Mouse (Mus musculus) left cerebral cortex, adult 2 months (tissue): ENCODE measurements around the gene Dhx8. TPM values are rescaled to one million over a fixed set of nuclear protein-coding genes. Genes with fewer than 3 reads are reported as not detected.

Experiments
- DNase-seq, 2 experiments: peaks; one replicate each; pipeline ENCODE4 v3.0.0; 2021 to 2022; ENCODE audit warnings: low spot score in 2 of 2, mixed read lengths in 1 of 2; ENCODE audit errors: extremely low spot score in 1 of 2
- H3K27ac ChIP-seq: fragments of 200-600 bp; 2 replicates; pipeline ENCODE4 v1.8.1; 2022
- H3K4me3 ChIP-seq: fragments of 200-600 bp; 2 replicates; pipeline ENCODE4 v1.8.1; 2022
- CTCF ChIP-seq: fragments of 200-600 bp; IDR thresholded peaks from 2 replicates; pipeline ENCODE4 v1.8.1; 2022; ENCODE audit warnings: antibody characterized with exemption, mild to moderate bottlenecking, moderate library complexity
- intact Hi-C: fragments of 180-260 bp; cut with DNase I; formaldehyde crosslinking; loops from one replicate; pipeline ENCODE4 v1.15.1; 2025
- long read RNA-seq, 2 experiments: library from polyadenylated mRNA; stranded (forward); transcript quantifications; one replicate each; pipeline ENCODE4 v2.0.0; 2021; ENCODE audit warnings: borderline mapping rate in 2 of 2
- total RNA-seq, 2 experiments: library from RNA; stranded (reverse); gene quantifications; 2 replicates each; pipeline ENCODE4 v1.2.3; 2021

Dhx8 gene
- 10 to 100 TPM; 36.8 to 39.3 TPM for total RNA-seq
- long read RNA-seq, experiment 1, full-length matches to known transcripts = 39 of 51 reads
- long read RNA-seq, experiment 1, partial matches to known transcripts = 7 of 51 reads
- long read RNA-seq, experiment 1, other reads (novel, unspliced or antisense) = 5 of 51 reads
- long read RNA-seq, experiment 2, full-length matches to known transcripts = 23 of 31 reads
- long read RNA-seq, experiment 2, partial matches to known transcripts = 6 of 31 reads
- long read RNA-seq, experiment 2, other reads (novel, unspliced or antisense) = 2 of 31 reads

DNA sequence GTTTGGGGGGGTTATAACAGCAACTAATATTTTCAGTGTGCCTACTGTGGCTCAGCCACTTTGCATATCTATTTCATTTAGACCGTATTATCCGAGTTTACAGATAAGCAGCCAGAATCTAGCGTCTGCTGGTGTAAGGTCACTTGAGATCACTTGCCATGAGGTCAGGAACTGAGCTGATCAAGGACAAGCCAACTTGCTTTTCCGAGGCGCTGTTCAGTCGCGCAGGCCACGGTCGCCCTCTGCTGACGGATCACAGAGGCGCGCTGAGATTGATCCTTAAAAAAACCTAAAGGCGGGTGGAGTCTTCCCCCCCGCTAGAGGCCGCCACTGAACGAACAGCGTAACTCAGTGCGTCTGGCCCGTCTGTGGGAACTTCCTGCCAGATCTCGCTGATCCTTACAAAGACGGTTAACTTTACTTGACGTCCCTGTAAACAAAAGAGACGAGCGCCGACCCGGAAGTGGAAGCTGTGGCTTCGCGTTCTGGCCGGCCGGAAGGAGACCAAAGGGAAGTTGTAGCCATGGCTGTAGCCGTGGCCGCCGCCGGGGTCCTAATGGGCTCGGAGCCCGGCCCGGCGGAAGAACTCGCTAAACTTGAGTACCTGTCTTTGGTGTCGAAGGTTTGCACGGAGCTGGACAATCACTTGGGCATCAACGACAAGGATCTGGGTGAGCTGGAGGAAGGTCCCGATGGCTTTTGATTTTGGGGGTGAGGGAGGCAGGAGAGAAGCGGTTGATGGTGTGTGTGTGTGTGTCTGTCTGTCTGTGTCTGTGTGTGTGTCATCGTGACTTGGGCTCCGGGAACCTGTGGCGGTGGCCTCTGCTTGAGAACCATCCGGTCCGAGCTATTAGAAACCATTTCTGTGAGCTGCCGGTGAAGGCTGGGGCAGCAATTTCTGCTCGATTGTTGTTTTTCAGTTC, at the start of gene Dhx8:
TSS of gene Dhx8 (plus strand) at position 402 of the 923 bp plus-strand sequence.
- peak within 1 kb of the TSS; percentile 84 for H3K4me3 ChIP-seq
- TF ChIP-seq CTCF = peak; percentile 100
- DNase-seq = peak; percentile 97 to 98
- intact Hi-C loops = loop anchor here (1.0 to 5.0 kb wide), 4 partner anchors 44 to 145 kb away; partner anchors contain the start of gene Arl4d
- peak within 1 kb of the TSS; percentile 76 for H3K27ac ChIP-seq

DNA sequence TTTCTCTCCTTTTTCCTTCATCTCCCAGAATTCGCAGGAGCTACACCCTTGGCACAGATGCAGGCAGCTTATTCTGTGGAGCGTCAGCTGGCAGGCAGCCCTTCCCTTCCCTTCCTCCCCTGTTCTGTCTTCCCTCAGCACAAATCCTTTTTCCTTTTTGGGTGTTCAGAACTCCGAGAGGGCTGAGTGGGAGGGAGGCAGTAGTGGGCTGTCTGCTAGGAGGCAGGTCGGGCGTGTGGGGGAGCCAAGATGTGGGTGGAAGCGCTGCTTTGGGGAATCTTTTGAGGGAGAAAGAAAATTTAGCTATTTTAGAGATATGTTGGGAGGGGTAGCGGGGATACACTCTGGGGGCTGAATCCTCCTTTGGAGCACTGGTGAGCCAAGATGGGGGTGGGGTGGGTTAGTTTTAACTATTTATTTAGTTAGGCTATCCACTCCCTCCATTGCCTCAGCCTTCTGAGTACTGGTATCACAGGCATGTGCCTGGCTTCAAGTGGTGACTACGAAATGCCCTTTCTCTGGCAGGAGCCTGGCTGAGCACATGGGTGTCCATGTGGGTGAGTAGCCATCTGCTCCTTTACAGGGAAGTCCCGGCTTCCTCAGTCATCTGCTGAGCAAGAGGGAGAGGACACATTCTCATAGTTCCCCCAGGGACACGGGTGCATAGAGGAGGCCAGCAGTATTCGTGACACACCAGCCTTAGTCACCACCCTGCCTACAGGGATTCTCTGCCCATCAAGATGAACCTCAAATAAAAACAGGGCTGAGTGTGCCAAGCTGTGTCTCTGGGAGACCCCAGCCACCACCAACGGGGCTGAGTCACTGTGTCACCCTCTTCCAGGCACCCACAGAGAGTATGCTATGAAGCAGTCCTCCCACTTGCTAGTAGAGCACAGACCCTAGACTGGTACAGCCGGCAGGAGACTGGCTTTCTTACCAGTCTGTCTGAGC, 45.1 kb upstream of the Dhx8 start:
- Histone ChIP-seq H3K4me3 (no peak overlapping the region), H3K27ac (peak overlapping the region; percentile 82)
- DNase-seq = peak; percentile 83 to 86
- TF ChIP-seq CTCF = no peak
- intact Hi-C loops = loop anchor here (1.0 to 2.0 kb wide), 3 partner anchors 14 to 45 kb away; partner anchors contain the start of gene Dhx8

- TF ChIP-seq CTCF = no peak; the same call in none of the 2 replicates
- peak; percentile 44 to 65 for DNase-seq
- Histone ChIP-seq H3K4me3 (no peak overlapping the region), H3K27ac (peak overlapping the region; percentile 64)
- intact Hi-C loops = loop anchor here (2.0 kb wide), 1 partner anchor 43 kb away; the partner anchor contains the start of gene Dhx8
Observed at GRCm38 (mm10) chr11:101689701-101690113, 43.0 kb upstream of the Dhx8 start.

DNA sequence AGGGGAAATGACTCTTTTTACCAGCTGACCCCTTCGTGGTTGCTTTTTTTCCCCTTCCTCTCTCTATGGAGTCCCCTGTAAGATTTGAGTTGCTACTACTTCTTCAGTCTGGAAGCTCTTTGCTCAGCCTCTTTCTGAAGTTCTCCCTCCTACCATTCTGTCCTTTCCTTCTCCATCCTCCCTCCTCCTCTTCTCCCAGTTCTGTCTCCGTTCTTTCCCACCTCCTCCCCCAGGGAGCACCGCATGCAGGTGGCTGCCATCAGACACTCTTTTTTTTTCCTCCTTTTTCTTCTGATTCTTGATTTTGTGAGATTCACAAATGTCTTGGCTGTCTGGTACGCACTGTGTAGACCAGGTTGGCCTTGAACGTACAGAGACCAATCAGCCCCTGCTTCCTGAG, 42.4 kb upstream of the Dhx8 start:
- no peak for DNase-seq

GRCm38 (mm10) chr11:101695906-101696661, 36.6 kb upstream of the Dhx8 start:
- no peak for TF ChIP-seq CTCF
- peak overlapping the region; percentile 44 for H3K27ac ChIP-seq
- intact Hi-C loops = no loop called here
- peak in 1 of 2 experiments; percentile 25 for DNase-seq
- H3K4me3 ChIP-seq = peak overlapping the region; percentile 27; the same call in 1 of the 2 replicates

More for the DNA sequence above, 42.4 kb upstream of the Dhx8 start:
- H3K4me3 ChIP-seq = no peak overlapping the region
- intact Hi-C loops = no loop called here
- no peak for TF ChIP-seq CTCF
- peak overlapping the region; percentile 64 for H3K27ac ChIP-seq

DNA sequence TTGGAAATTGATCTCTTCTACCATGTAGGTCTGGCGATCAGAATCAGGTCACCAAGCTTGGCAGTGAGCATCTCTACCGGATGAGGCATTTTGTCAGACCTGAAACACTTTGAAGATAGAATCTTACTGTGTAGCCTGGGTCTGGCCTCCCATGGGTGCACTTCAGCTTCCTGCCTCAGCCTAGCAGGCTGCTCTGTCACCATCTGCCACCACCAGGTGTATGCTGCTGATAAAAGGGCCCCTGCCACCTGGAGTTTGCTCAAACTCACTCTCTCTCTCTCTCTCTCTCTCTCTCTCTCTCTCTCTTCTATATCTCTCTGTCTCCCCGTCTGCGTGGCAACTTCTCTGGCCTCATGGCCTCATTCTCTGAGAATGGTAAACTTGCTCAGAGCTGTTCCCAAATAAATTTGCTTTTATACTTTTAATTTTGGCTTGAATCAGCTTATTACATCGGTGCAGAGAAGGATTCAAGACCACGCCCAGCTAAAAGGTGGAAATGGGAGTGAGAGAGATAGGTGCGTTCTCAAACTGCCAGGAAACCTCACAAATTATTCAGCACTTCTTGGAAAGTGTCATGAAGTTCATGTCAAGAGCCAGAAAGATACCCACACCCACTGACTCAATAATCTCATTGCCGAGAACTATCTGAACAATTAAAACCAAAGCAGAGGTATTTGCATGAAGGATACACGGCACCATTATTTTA, 35.4 kb upstream of the Dhx8 start:
- Histone ChIP-seq H3K4me3 (no peak overlapping the region), H3K27ac (no peak overlapping the region)
- TF ChIP-seq CTCF = no peak
- DNase-seq = no peak
- intact Hi-C loops = no loop called here

DNA sequence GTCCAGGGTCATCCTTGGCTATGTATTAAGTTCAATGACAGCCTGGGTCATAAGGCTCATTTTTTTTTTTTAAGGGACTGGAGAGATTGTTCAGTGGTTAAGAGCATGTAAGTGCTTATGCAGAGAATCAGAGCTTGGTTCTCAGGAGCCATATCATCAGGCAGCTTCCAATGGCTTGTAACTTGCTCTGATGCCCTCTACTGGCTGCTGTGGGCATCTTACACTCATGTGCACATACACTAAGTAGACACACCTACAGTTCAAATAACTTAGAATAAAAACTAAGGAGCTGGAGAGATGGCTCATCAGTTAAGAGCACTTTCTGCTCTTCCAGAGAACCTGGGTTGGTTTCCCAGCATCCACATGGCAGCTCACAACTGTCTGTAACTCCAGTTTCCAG, 34.6 kb upstream of the Dhx8 start:
- Histone ChIP-seq H3K27ac (no peak overlapping the region), H3K4me3 (no peak overlapping the region)
- intact Hi-C loops = no loop called here
- TF ChIP-seq CTCF = no peak; the same call in 1 of the 2 replicates
- no peak for DNase-seq

DNA sequence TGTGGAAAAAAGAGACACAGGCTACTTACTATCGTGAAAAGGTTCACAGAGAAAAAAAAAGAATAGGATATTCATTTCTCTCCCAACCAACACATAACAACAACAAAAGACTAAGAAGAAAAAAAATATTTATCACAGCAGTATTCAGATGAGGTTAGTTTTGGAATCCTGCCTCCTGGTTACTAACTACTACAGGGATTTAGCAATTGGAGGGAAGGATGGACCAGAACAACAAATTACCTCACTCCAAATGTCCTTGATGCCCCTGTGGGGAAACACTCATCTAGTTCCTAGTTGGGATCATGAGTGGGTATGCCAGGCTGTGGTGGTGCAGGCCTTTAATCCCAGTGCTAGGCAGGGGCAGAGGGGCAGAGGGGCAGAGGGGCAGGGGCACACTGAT, 33.2 kb upstream of the Dhx8 start:
- Histone ChIP-seq H3K27ac (no peak overlapping the region; the same call in 1 of the 2 replicates), H3K4me3 (no peak overlapping the region)
- no peak for TF ChIP-seq CTCF
- intact Hi-C loops = no loop called here
- DNase-seq = no peak

DNA sequence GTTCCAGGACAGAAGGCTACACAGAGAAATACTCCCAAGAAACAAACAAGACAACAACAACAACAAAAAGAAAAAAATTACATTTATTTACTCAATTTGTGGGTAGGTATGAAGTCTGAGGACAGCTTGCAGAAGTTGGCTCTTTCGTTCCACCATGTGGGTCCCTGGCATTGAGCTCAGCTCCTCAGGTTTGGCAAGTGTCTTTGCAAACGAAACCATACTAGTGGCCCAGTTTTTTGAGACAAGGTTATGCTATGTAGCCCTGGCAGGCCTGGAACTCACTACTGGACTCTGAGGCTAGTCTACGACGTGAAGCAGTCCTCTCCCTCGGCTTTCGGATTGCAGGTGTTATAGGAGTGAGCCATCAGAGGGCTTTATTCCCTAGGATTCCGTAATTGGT, 32.7 kb upstream of the Dhx8 start:
- Histone ChIP-seq H3K27ac (peak overlapping the region; percentile 66), H3K4me3 (no peak overlapping the region)
- intact Hi-C loops = loop anchor here (2.0 kb wide), 1 partner anchor 35 kb away; the partner anchor contains the start of gene Arl4d
- TF ChIP-seq CTCF = no peak
- no peak for DNase-seq

DNA sequence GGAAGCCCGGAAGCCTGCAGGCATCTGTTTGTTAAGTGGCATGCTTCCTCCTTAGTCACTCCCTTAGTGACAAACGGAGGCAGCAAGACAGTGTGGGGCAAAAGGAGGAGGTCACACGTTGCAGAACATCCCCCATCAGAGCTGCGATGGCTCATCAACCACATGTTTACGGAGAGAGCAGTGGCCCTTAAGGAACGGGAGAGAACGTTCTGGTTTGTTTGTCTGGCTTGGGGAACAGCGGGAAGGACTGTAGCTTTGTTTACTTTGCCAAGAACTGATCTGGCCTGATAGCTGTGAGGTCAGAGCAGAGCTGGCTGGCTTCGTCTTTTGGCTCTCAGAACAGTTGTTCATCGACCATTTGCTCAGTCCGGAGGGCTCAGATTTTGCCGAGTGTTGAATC, 32.3 kb upstream of the Dhx8 start:
- no peak for DNase-seq
- Histone ChIP-seq H3K27ac (peak overlapping the region; percentile 66), H3K4me3 (no peak overlapping the region)
- intact Hi-C loops = loop anchor here (2.0 kb wide), 1 partner anchor 36 kb away; the partner anchor contains the start of gene Arl4d
- no peak for TF ChIP-seq CTCF
